Mouse (Mus musculus) cerebellum, adult 2 months (tissue): Measurements from ENCODE around the gene Tmem252.

Experiments
- CTCF ChIP-seq: fragments of 200-500 bp; IDR thresholded peaks from 2 replicates; pipeline ENCODE4 v1.5.1; 2011; ENCODE audit warnings: low read depth, mild to moderate bottlenecking, control low read depth, low read length, moderate library complexity, borderline replicate concordance; ENCODE audit not compliant: insufficient read depth
- POLR2A ChIP-seq: fragments of 200-500 bp; IDR thresholded peaks from 2 replicates; pipeline ENCODE4 v1.6.1; 2011; ENCODE audit warnings: low read length, control low read depth, borderline replicate concordance; ENCODE audit not compliant: insufficient read depth

- TF ChIP-seq CTCF: no peak
- TF ChIP-seq POLR2A: no peak
Observed at GRCm38 (mm10) chr19:24662346-24662745, 11.5 kb upstream of the Tmem252 start.
